Mouse (Mus musculus) kidney, adult 2 months (tissue): ENCODE data around the gene Tcea2.

Experiments
- CTCF ChIP-seq: fragments of 200-500 bp; conservative IDR thresholded peaks from 2 replicates; pipeline ENCODE4 v1.5.1; 2011; ENCODE audit warnings: low read depth, mild to moderate bottlenecking, control low read depth, low read length, moderate library complexity, mixed read lengths; ENCODE audit not compliant: insufficient read depth, insufficient read length
- POLR2A ChIP-seq: fragments of 200-500 bp; IDR thresholded peaks from one replicate; pipeline ENCODE4 v1.6.1; 2011; ENCODE audit warnings: low read depth, low read length, control low read depth

- TF ChIP-seq CTCF (no peak), POLR2A (no peak)
These were observed 23.4 kb upstream of the Tcea2 start, which contains the start of gene Gm29797 for GRCm38 (mm10) chr2:181656734-181657133.
